Mouse (Mus musculus): ENCODE data around the gene Olfr1089. TPM values are rescaled to one million over a fixed set of nuclear protein-coding genes. Genes with fewer than 3 reads are reported as not detected.

Gene Olfr1089
- not detected in 2 replicates for polyA plus RNA-seq (2011; ENCODE audit: insufficient read depth, insufficient read length, low read depth, missing spikeins)

DNA sequence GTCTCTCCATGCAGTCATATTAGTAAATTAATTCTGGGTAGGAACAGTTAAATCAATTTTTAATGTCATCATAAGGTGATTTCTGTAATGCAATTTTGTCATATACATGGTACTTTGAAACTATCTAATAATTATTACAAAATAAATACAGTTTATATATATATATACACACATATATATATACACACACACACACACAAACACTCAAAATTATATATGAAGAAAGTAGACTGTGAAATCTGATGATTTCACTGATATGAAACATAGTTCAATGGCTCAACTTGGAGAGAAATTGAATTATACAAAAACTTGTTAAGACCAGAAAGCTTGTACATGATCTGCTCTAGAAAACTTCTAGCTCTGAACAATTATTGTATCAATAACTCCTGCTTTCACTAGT lies at the start of gene Olfr1089:
Gene Olfr1089 (minus strand): TSS at position 101 of the 400 bp plus-strand sequence.
- TF ChIP-seq CTCF (IDR thresholded peaks at IDR 0.05; ENCODE audit: low read depth, low read length): no peak
- TF ChIP-seq EP300 (IDR thresholded peaks at IDR 0.05; ENCODE audit: insufficient read depth, low read depth, low read length): no peak
- TF ChIP-seq POLR2A (IDR thresholded peaks at IDR 0.05; ENCODE audit: insufficient read depth, low read length): no peak
- no peak within 1 kb of the TSS for H3K9ac ChIP-seq (ENCODE audit: low read depth, poor library complexity, severe bottlenecking)
- no peaks in the 10 kb centered on the region for H3K9me3 ChIP-seq (replicated peaks; ENCODE audit: control insufficient read depth, insufficient read depth, low read length, poor library complexity, severe bottlenecking)
- H3K27me3 ChIP-seq (ENCODE audit: control insufficient read depth, insufficient read depth, low read length, poor library complexity, severe bottlenecking): no peaks in the 10 kb centered on the region
- H3K27ac ChIP-seq (ENCODE audit: insufficient read depth, low read length): no peak within 1 kb of the TSS
- no peaks in the 10 kb centered on the region for H3K36me3 ChIP-seq (ENCODE audit: control insufficient read depth, insufficient read depth, low read length, poor library complexity, severe bottlenecking)
- no peak within 1 kb of the TSS for H3K4me3 ChIP-seq (ENCODE audit: low read depth, low read length)
- no peaks in the 10 kb centered on the region for H3K4me1 ChIP-seq (ENCODE audit: control insufficient read depth, insufficient read depth, low read length)

DNA sequence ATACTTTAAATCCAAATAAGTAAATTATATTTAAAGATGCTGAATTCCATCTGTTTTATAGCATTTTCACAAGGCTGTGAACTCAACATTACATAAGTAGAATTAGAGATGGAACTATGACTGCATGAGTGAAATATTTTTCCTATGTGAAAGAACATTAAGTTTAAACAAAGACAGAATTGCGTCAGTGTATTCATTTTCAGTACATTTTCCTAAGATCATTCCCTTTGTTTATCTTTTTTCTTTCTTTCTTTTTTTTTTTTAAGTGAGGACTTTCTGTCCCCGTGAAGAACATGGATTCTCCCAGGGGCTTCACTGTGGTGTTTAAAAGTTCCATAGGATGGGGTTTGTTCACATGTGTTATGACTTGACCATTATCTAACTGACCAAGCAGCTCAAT lies 48.7 kb upstream of the Olfr1089 start, which contains the start of gene Olfr1093:
Gene Olfr1093 (plus strand): TSS at position 301 of the 400 bp plus-strand sequence.
- Histone ChIP-seq H3K27ac (ENCODE audit: insufficient read depth, low read length) (no peak within 1 kb of the TSS), H3K9me3 (replicated peaks; ENCODE audit: control insufficient read depth, insufficient read depth, low read length, poor library complexity, severe bottlenecking) (no peaks in the 10 kb centered on the region), H3K27me3 (ENCODE audit: control insufficient read depth, insufficient read depth, low read length, poor library complexity, severe bottlenecking) (no peaks in the 10 kb centered on the region), H3K4me1 (ENCODE audit: control insufficient read depth, insufficient read depth, low read length) (no peaks in the 10 kb centered on the region), H3K36me3 (ENCODE audit: control insufficient read depth, insufficient read depth, low read length, poor library complexity, severe bottlenecking) (no peaks in the 10 kb centered on the region), H3K9ac (ENCODE audit: low read depth, poor library complexity, severe bottlenecking) (no peak within 1 kb of the TSS), H3K4me3 (ENCODE audit: low read depth, low read length) (no peak within 1 kb of the TSS)
- no peak for TF ChIP-seq EP300 (IDR thresholded peaks at IDR 0.05; ENCODE audit: insufficient read depth, low read depth, low read length)
- no peak for TF ChIP-seq CTCF (IDR thresholded peaks at IDR 0.05; ENCODE audit: low read depth, low read length)
- no peak for TF ChIP-seq POLR2A (IDR thresholded peaks at IDR 0.05; ENCODE audit: insufficient read depth, low read length)

DNA sequence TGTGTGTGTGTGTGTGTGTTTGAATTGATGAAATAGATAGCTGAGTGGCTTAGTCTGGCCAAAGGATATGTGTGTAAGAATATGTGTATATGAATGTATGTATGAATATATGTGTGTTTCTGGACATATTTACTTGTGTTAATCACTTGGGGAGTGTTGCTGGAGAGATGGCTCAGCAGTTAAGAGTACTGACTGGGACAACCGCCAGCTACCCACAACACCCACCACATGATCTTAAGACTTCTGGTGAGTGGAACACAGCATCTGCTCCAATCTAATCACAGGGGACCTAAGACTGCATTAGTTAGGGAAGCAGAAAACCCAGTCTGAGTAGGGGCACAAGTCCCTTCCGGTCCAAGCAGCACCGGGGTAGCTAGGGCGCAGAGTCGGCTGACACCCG lies 27.5 kb upstream of the Olfr1089 start:
- H3K36me3 ChIP-seq (ENCODE audit: control insufficient read depth, insufficient read depth, low read length, poor library complexity, severe bottlenecking): no peaks in the 10 kb centered on the region
- TF ChIP-seq CTCF (IDR thresholded peaks at IDR 0.05; ENCODE audit: low read depth, low read length): no peak
- no peak for TF ChIP-seq EP300 (IDR thresholded peaks at IDR 0.05; ENCODE audit: insufficient read depth, low read depth, low read length)
- no peak for TF ChIP-seq POLR2A (IDR thresholded peaks at IDR 0.05; ENCODE audit: insufficient read depth, low read length)
- peak overlapping the region; percentile 66 for H3K4me3 ChIP-seq (ENCODE audit: low read depth, low read length)
- no peaks in the 10 kb centered on the region for H3K4me1 ChIP-seq (ENCODE audit: control insufficient read depth, insufficient read depth, low read length)
- no peaks in the 10 kb centered on the region for H3K27me3 ChIP-seq (ENCODE audit: control insufficient read depth, insufficient read depth, low read length, poor library complexity, severe bottlenecking)
- no peak overlapping the region for H3K9ac ChIP-seq (ENCODE audit: low read depth, poor library complexity, severe bottlenecking)
- no peaks in the 10 kb centered on the region for H3K9me3 ChIP-seq (replicated peaks; ENCODE audit: control insufficient read depth, insufficient read depth, low read length, poor library complexity, severe bottlenecking)
- H3K27ac ChIP-seq (ENCODE audit: insufficient read depth, low read length): no peak overlapping the region

DNA sequence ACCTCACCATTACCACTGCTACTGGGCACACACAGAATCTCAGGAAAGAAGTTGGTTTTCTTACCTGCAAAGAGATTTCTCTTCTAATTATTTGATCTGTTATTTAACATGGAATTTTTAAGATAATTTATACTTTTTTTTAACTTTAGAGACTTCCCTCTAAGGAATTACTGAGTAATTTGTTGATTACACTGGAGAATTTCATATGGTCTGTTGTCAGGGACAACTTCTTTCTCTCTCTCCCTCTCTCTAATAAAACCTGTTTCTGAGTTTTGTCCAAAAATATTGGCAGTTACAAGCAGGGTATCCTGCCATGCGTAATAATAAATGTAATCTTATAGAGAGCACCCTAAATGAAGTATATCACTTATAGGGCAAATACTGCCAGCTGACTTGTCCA lies 25.4 kb upstream of the Olfr1089 start, which contains the start of gene Olfr1090:
Gene Olfr1090 (minus strand): TSS at position 101 of the 400 bp plus-strand sequence.
- H3K27me3 ChIP-seq (ENCODE audit: control insufficient read depth, insufficient read depth, low read length, poor library complexity, severe bottlenecking): no peaks in the 10 kb centered on the region
- H3K36me3 ChIP-seq (ENCODE audit: control insufficient read depth, insufficient read depth, low read length, poor library complexity, severe bottlenecking): no peaks in the 10 kb centered on the region
- no peak within 1 kb of the TSS for H3K4me3 ChIP-seq (ENCODE audit: low read depth, low read length)
- H3K9ac ChIP-seq (ENCODE audit: low read depth, poor library complexity, severe bottlenecking): no peak within 1 kb of the TSS
- TF ChIP-seq CTCF (IDR thresholded peaks at IDR 0.05; ENCODE audit: low read depth, low read length) (no peak), POLR2A (IDR thresholded peaks at IDR 0.05; ENCODE audit: insufficient read depth, low read length) (no peak), EP300 (IDR thresholded peaks at IDR 0.05; ENCODE audit: insufficient read depth, low read depth, low read length) (no peak)
- no peak within 1 kb of the TSS for H3K27ac ChIP-seq (ENCODE audit: insufficient read depth, low read length)
- no peaks in the 10 kb centered on the region for H3K9me3 ChIP-seq (replicated peaks; ENCODE audit: control insufficient read depth, insufficient read depth, low read length, poor library complexity, severe bottlenecking)
- no peaks in the 10 kb centered on the region for H3K4me1 ChIP-seq (ENCODE audit: control insufficient read depth, insufficient read depth, low read length)

DNA sequence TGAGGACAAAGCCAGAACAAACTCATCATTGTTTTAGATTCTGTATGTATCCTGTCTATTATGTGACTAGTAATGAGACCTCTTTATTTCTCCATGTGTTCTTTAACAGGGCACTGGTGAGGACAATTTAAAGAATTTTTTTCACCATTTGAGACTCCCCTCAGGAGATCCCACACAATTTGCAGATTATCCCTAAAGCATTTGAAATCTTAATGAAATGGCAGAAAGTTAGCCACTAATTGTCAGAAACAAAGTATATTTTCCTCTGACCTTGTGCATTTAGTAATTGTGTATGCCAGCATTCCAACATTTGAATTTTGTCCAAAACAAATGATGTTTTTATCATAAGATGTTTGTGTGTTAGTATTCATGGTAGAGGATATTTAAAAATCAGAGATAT lies 35.2 kb downstream of the Olfr1089 start, which contains the start of gene Olfr1087:
Gene Olfr1087 (minus strand): TSS at position 101 of the 400 bp plus-strand sequence.
- no peaks in the 10 kb centered on the region for H3K27me3 ChIP-seq (ENCODE audit: control insufficient read depth, insufficient read depth, low read length, poor library complexity, severe bottlenecking)
- H3K4me1 ChIP-seq (ENCODE audit: control insufficient read depth, insufficient read depth, low read length): no peaks in the 10 kb centered on the region
- H3K4me3 ChIP-seq (ENCODE audit: low read depth, low read length): no peak within 1 kb of the TSS
- no peaks in the 10 kb centered on the region for H3K9me3 ChIP-seq (replicated peaks; ENCODE audit: control insufficient read depth, insufficient read depth, low read length, poor library complexity, severe bottlenecking)
- H3K9ac ChIP-seq (ENCODE audit: low read depth, poor library complexity, severe bottlenecking): no peak within 1 kb of the TSS
- no peaks in the 10 kb centered on the region for H3K36me3 ChIP-seq (ENCODE audit: control insufficient read depth, insufficient read depth, low read length, poor library complexity, severe bottlenecking)
- H3K27ac ChIP-seq (ENCODE audit: insufficient read depth, low read length): no peak within 1 kb of the TSS
- TF ChIP-seq CTCF (IDR thresholded peaks at IDR 0.05; ENCODE audit: low read depth, low read length) (no peak), POLR2A (IDR thresholded peaks at IDR 0.05; ENCODE audit: insufficient read depth, low read length) (no peak), EP300 (IDR thresholded peaks at IDR 0.05; ENCODE audit: insufficient read depth, low read depth, low read length) (no peak)

Other genes starting within 250 kb of the Olfr1089 start
- gene Olfr228, start 246.3 kb downstream of the Olfr1089 start, polyA plus RNA-seq (2011; ENCODE audit: insufficient read depth, insufficient read length, low read depth, missing spikeins): not detected in 2 replicates
- gene Olfr1076, start 225.2 kb downstream of the Olfr1089 start, polyA plus RNA-seq (2011; ENCODE audit: insufficient read depth, insufficient read length, low read depth, missing spikeins): not detected in 2 replicates
- gene Olfr1079, start 191.2 kb downstream of the Olfr1089 start, polyA plus RNA-seq (2011; ENCODE audit: insufficient read depth, insufficient read length, low read depth, missing spikeins): not detected in 2 replicates
- not detected in 2 replicates for gene Olfr1080, start 175.5 kb downstream of the Olfr1089 start, polyA plus RNA-seq (2011; ENCODE audit: insufficient read depth, insufficient read length, low read depth, missing spikeins)
- not detected in 2 replicates for gene Olfr1082, start 134.7 kb downstream of the Olfr1089 start, polyA plus RNA-seq (2011; ENCODE audit: insufficient read depth, insufficient read length, low read depth, missing spikeins)
- not detected in 2 replicates for gene Olfr1084, start 94.0 kb downstream of the Olfr1089 start, polyA plus RNA-seq (2011; ENCODE audit: insufficient read depth, insufficient read length, low read depth, missing spikeins)
- not detected in 2 replicates for gene Olfr1085, start 71.7 kb downstream of the Olfr1089 start, polyA plus RNA-seq (2011; ENCODE audit: insufficient read depth, insufficient read length, low read depth, missing spikeins)
- gene Olfr1086, start 53.6 kb downstream of the Olfr1089 start, polyA plus RNA-seq (2011; ENCODE audit: insufficient read depth, insufficient read length, low read depth, missing spikeins): not detected in 2 replicates
- gene Olfr1087, start 35.3 kb downstream of the Olfr1089 start, polyA plus RNA-seq (2011; ENCODE audit: insufficient read depth, insufficient read length, low read depth, missing spikeins): not detected in 2 replicates
- not detected in 2 replicates for gene Olfr1090, start 25.3 kb upstream of the Olfr1089 start, polyA plus RNA-seq (2011; ENCODE audit: insufficient read depth, insufficient read length, low read depth, missing spikeins)
- gene Olfr1093, start 48.8 kb upstream of the Olfr1089 start, polyA plus RNA-seq (2011; ENCODE audit: insufficient read depth, insufficient read length, low read depth, missing spikeins): not detected in 2 replicates
- not detected in 2 replicates for gene Olfr141, start 76.3 kb upstream of the Olfr1089 start, polyA plus RNA-seq (2011; ENCODE audit: insufficient read depth, insufficient read length, low read depth, missing spikeins)
- gene Olfr1094, start 91.0 kb upstream of the Olfr1089 start, polyA plus RNA-seq (2011; ENCODE audit: insufficient read depth, insufficient read length, low read depth, missing spikeins): not detected in 2 replicates
- not detected in 2 replicates for gene Olfr1095, start 118.0 kb upstream of the Olfr1089 start, polyA plus RNA-seq (2011; ENCODE audit: insufficient read depth, insufficient read length, low read depth, missing spikeins)
- gene Gm13723, start 141.1 kb upstream of the Olfr1089 start, polyA plus RNA-seq (2011; ENCODE audit: insufficient read depth, insufficient read length, low read depth, missing spikeins): not detected in 2 replicates
- not detected in 2 replicates for gene Olfr1097, start 158.5 kb upstream of the Olfr1089 start, polyA plus RNA-seq (2011; ENCODE audit: insufficient read depth, insufficient read length, low read depth, missing spikeins)
- gene Olfr1098, start 190.8 kb upstream of the Olfr1089 start, polyA plus RNA-seq (2011; ENCODE audit: insufficient read depth, insufficient read length, low read depth, missing spikeins): not detected in 2 replicates
- gene Olfr1099, start 227.0 kb upstream of the Olfr1089 start, polyA plus RNA-seq (2011; ENCODE audit: insufficient read depth, insufficient read length, low read depth, missing spikeins): not detected in 2 replicates
- not detected in 2 replicates for gene Olfr1100, start 246.3 kb upstream of the Olfr1089 start, polyA plus RNA-seq (2011; ENCODE audit: insufficient read depth, insufficient read length, low read depth, missing spikeins)